Mouse (Mus musculus) heart, embryonic 14.5 days (tissue): ENCODE results near the gene Tecr. TPM values are rescaled to one million over a fixed set of nuclear protein-coding genes. Genes with fewer than 3 reads are reported as not detected.
A peak's percentile ranks its signal among the peaks of the same experiment; 100 is the strongest.

Experiments
- ATAC-seq: fragments of 200-750 bp; cut with Nextera tagmentation; 2 replicates; pipeline ENCODE4 v1.8.0; 2017; ENCODE audit warnings: low read depth, moderate TSS enrichment; ENCODE audit not compliant: insufficient number of reproducible peaks, insufficient read depth, low FRiP score
- H3K27ac ChIP-seq, 2 experiments: fragments of 200-500 bp in 1 of 2; fragments of 300-500 bp in 1 of 2; sonication (generic) in 1 of 2; replicated peaks in 1 of 2; 2 replicates each; pipeline ENCODE4 v1.5.1; 2012 to 2014; ENCODE audit warnings: low read depth in 2 of 2, low read length in 2 of 2, control low read depth in 1 of 2, mild to moderate bottlenecking in 1 of 2, mixed read lengths in 1 of 2; ENCODE audit not compliant: control insufficient read depth in 1 of 2, insufficient read depth in 1 of 2
- H3K27me3 ChIP-seq: fragments of 300-500 bp; sonication (generic); 2 replicates; pipeline ENCODE4 v1.6.1; 2014; ENCODE audit warnings: mild to moderate bottlenecking, low read length, control low read depth; ENCODE audit not compliant: control insufficient read depth, insufficient read depth
- H3K36me3 ChIP-seq: fragments of 300-500 bp; sonication (generic); 2 replicates; pipeline ENCODE4 v1.6.1; 2014; ENCODE audit warnings: mild to moderate bottlenecking, control low read depth, low read length, mixed read lengths; ENCODE audit not compliant: control insufficient read depth, insufficient read depth
- H3K4me1 ChIP-seq, 2 experiments: fragments of 200-500 bp in 1 of 2; fragments of 300-500 bp in 1 of 2; sonication (generic) in 1 of 2; 2 replicates each; pipeline ENCODE4 v1.6.1; 2012 to 2014; ENCODE audit warnings: low read length in 2 of 2, control low read depth in 1 of 2, mixed read lengths in 1 of 2; ENCODE audit not compliant: control insufficient read depth in 2 of 2, insufficient read depth in 2 of 2
- H3K4me2 ChIP-seq: fragments of 300-500 bp; sonication (generic); 2 replicates; pipeline ENCODE4 v1.6.1; 2014; ENCODE audit warnings: mild to moderate bottlenecking, low read length
- H3K4me3 ChIP-seq, 2 experiments: fragments of 200-500 bp in 1 of 2; fragments of 300-500 bp in 1 of 2; sonication (generic) in 1 of 2; 2 replicates each; pipeline ENCODE4 v1.5.1; 2012 to 2014; ENCODE audit warnings: low read length in 2 of 2, mild to moderate bottlenecking in 2 of 2, control low read depth in 1 of 2, low read depth in 1 of 2, moderate library complexity in 1 of 2; ENCODE audit not compliant: control insufficient read depth in 1 of 2, insufficient read depth in 1 of 2
- H3K9ac ChIP-seq: fragments of 300-500 bp; sonication (generic); 2 replicates; pipeline ENCODE4 v1.6.1; 2014; ENCODE audit warnings: mild to moderate bottlenecking, low read length
- H3K9me3 ChIP-seq: fragments of 300-500 bp; sonication (generic); 2 replicates; pipeline ENCODE4 v1.6.1; 2016; ENCODE audit warnings: low read length, control low read depth; ENCODE audit not compliant: control insufficient read depth
- WGBS: fragments of 180-500 bp; shearing (Covaris S2); extraction: QIAGEN DNeasy Blood & Tissue Kit; methylation state at CpG from one replicate; pipeline ENCODE4 v1.1.7; 2014; 5-methylcytosine and 5-hydroxymethylcytosine counted together
- polyA plus RNA-seq: library from polyadenylated mRNA; unstranded; fragments of >200 nt; fragmentation: Nextera tagmentation; extraction: Ambion mirVana; gene quantifications from 2 replicates; pipeline ENCODE4 v1.2.1, GENCODE M21; 2014

The Tecr gene
- polyA plus RNA-seq, 1 experiment from 2014 or later = 507 TPM

- H3K4me1 ChIP-seq = peaks cover 50 to 64% of the 10 kb centered on the region in 2 experiments
- H3K27ac ChIP-seq = peak overlapping the region; percentile 98
- peaks cover 19% of the 10 kb centered on the region for H3K36me3 ChIP-seq
- H3K27me3 ChIP-seq = no peaks in the 10 kb centered on the region
- WGBS = 89% methylated on average over 8 of the region's 8 CpGs
- no peaks in the 10 kb centered on the region for H3K9me3 ChIP-seq
- H3K9ac ChIP-seq = peak overlapping the region; percentile 68; the same call in 1 of the 2 replicates
- no peak for ATAC-seq
- H3K4me2 ChIP-seq = no peak overlapping the region
- no peak overlapping the region for H3K4me3 ChIP-seq
Observed at GRCm38 (mm10) chr8:83579676-83580075, 28.1 kb downstream of the Tecr start.

GRCm38 (mm10) chr8:83578131-83579055 lies 29.4 kb downstream of the Tecr start:
- peak overlapping the region; percentile 35 for H3K4me2 ChIP-seq
- H3K27me3 ChIP-seq = no peaks in the 10 kb centered on the region
- H3K27ac ChIP-seq = peak overlapping the region; percentile 98
- peaks cover 58 to 76% of the 10 kb centered on the region in 2 experiments for H3K4me1 ChIP-seq
- no peaks in the 10 kb centered on the region for H3K9me3 ChIP-seq
- peaks cover 15% of the 10 kb centered on the region for H3K36me3 ChIP-seq
- 32% methylated on average over 17 of the region's 17 CpGs for WGBS
- no peak overlapping the region for H3K4me3 ChIP-seq
- peak overlapping the region; percentile 68 for H3K9ac ChIP-seq
- peak; percentile 32; the same call in 1 of the 2 replicates for ATAC-seq

GRCm38 (mm10) chr8:83577384-83577791 lies 30.4 kb downstream of the Tecr start:
- no peaks in the 10 kb centered on the region for H3K9me3 ChIP-seq
- WGBS = 37% methylated on average over 9 of the region's 9 CpGs
- peak overlapping the region; percentile 98 for H3K27ac ChIP-seq
- H3K4me3 ChIP-seq = no peak overlapping the region
- H3K36me3 ChIP-seq = peaks cover 23% of the 10 kb centered on the region
- H3K4me1 ChIP-seq = peaks cover 58 to 79% of the 10 kb centered on the region in 2 experiments
- H3K9ac ChIP-seq = peak overlapping the region; percentile 69
- H3K27me3 ChIP-seq = no peaks in the 10 kb centered on the region
- ATAC-seq = peak; percentile 29
- peak overlapping the region; percentile 52 for H3K4me2 ChIP-seq

GRCm38 (mm10) chr8:83576921-83577320 lies 30.9 kb downstream of the Tecr start:
- Histone ChIP-seq H3K9ac (peak overlapping the region; percentile 69), H3K4me3 (peak overlapping the region in 1 of 2 experiments; percentile 21; a peak in 1 of 4 replicates), H3K27me3 (no peaks in the 10 kb centered on the region), H3K36me3 (peaks cover 28% of the 10 kb centered on the region), H3K9me3 (no peaks in the 10 kb centered on the region), H3K4me1 (peaks cover 58 to 79% of the 10 kb centered on the region in 2 experiments), H3K27ac (peak overlapping the region; percentile 98), H3K4me2 (peak overlapping the region; percentile 52)
- ATAC-seq = 0 out of 2 replicates have a peak, but pooled peaks have one; percentile 0
- 41% methylated on average over 4 of the region's 4 CpGs for WGBS

GRCm38 (mm10) chr8:83576516-83576895 lies 31.3 kb downstream of the Tecr start:
- 25% methylated on average over 2 of the region's 4 CpGs for WGBS
- Histone ChIP-seq H3K27me3 (no peaks in the 10 kb centered on the region), H3K27ac (peak overlapping the region; percentile 98), H3K4me3 (peak overlapping the region in 1 of 2 experiments; percentile 21; a peak in 1 of 4 replicates), H3K9ac (peak overlapping the region; percentile 69), H3K9me3 (no peaks in the 10 kb centered on the region), H3K4me2 (peak overlapping the region; percentile 52), H3K4me1 (peaks cover 58 to 75% of the 10 kb centered on the region in 2 experiments), H3K36me3 (peaks cover 32% of the 10 kb centered on the region)
- no peak for ATAC-seq

- peak overlapping the region; percentile 9 to 21; a peak in 3 of 4 replicates for H3K4me3 ChIP-seq
- H3K4me2 ChIP-seq = peak overlapping the region; percentile 52
- H3K4me1 ChIP-seq = peaks cover 54 to 70% of the 10 kb centered on the region in 2 experiments
- WGBS = 45% methylated on average over 17 of the region's 17 CpGs
- H3K27me3 ChIP-seq = no peaks in the 10 kb centered on the region
- H3K9ac ChIP-seq = peak overlapping the region; percentile 69
- H3K9me3 ChIP-seq = no peaks in the 10 kb centered on the region
- H3K27ac ChIP-seq = peak overlapping the region; percentile 85 to 98
- peak; percentile 10 for ATAC-seq
- peaks cover 38% of the 10 kb centered on the region for H3K36me3 ChIP-seq
Observed at GRCm38 (mm10) chr8:83575561-83576515, 31.9 kb downstream of the Tecr start.
